Mouse (Mus musculus): ENCODE data around the gene Znrf2.

DNA sequence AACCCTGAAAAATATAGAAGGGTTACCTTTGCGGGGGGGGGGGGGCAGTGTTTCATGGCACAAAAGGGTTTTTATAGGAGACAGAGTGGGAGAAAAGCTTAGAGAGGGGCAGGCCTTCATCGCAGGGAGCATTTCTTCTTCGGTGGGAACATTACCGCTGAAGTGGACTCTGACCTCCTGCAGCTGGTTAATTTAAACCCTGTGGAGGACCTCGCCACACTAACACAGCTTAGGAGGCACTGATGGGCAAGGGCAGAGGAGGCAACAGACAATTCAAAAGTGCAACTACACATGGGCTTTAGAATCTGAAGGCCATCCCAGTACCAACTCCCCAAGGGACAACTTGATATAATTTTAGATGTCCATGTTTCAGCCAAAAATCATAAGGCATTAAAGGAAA, 20.7 kb upstream of the Znrf2 start:
- TF ChIP-seq CTCF (IDR thresholded peaks at IDR 0.05; ENCODE audit: control insufficient read depth, insufficient read depth, insufficient read length) (no peak), MAX (IDR thresholded peaks at IDR 0.05) (no peak), MYOD1 (IDR thresholded peaks at IDR 0.05; ENCODE audit: control insufficient read depth, insufficient read length, low read depth) (no peak), USF1 (IDR thresholded peaks at IDR 0.05; ENCODE audit: low read depth) (no peak)
